Mouse (Mus musculus) hematopoietic stem cell, adult 5-6 weeks (primary cell): ENCODE measurements around the gene Rpl36. TPM values are rescaled to one million over a fixed set of nuclear protein-coding genes. Genes with fewer than 3 reads are reported as not detected.
A peak's percentile ranks its signal among the peaks of the same experiment; 100 is the strongest.
"Not testable (repeated sequence)": the region's sequence is repeated elsewhere in the genome, so short reads cannot be mapped to it uniquely, and the experiment has no call there.

Experiments
- ATAC-seq, 2 experiments: fragments of 125-278 bp in 1 of 2; replicated peaks in 1 of 2; 2 replicates each; pipeline ENCODE4 v1.8.0; 2016 to 2017; ENCODE audit warnings: inconsistent platforms in 2 of 2, mild to moderate bottlenecking in 2 of 2, moderate number of reproducible peaks in 2 of 2, low read depth in 1 of 2, moderate TSS enrichment in 1 of 2; ENCODE audit not compliant: low FRiP score in 2 of 2, poor library complexity in 2 of 2, severe bottlenecking in 2 of 2, insufficient read depth in 1 of 2, low TSS enrichment in 1 of 2
- total RNA-seq: library from RNA; stranded (forward); fragments of 172-1452, 232-1000 nt; gene quantifications from 2 replicates; pipeline ENCODE4 v1.2.3, GENCODE M21; 2017

The Rpl36 gene
- total RNA-seq, 1 experiment from 2014 or later: 2,030 TPM

DNA sequence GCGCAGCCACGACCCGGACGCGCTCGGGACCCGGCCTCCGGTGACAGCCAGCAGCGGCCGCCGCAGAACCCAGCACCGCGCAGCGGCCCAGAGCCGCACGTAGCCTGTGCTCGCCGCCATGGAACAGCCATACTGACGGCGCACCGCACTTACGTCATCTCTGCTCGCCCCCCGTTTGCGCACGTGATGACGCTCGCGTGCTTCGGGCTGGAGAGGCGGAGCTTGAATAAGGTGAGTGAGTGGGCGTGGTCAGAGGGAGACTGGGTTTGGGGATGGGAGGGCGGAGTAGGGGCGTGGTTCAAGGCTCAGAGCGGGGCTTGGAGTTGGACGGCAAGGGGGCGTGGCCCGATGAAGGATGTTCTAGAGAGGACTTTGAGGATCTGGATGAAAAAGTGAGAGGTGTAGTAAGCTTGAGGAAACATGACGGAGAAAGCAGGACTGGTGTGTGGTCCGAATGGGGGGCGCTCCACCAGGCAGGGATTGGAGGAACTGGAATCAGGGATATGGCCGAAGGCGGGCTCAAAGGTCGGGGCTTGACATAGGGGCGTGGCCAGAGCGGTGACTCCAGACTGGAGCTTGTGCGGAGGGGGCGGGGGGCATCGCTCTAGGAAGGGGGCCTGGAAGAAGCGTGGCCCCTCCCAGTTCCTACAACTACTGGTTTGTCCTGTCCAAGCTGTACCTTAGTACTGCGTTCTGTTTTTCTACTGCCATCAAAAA lies 13.7 kb downstream of the Rpl36 start, which contains the start of gene Lonp1:
TSS of gene Lonp1 (minus strand) at position 134 of the 717 bp plus-strand sequence.
- peak; percentile 91 to 92 for ATAC-seq

DNA sequence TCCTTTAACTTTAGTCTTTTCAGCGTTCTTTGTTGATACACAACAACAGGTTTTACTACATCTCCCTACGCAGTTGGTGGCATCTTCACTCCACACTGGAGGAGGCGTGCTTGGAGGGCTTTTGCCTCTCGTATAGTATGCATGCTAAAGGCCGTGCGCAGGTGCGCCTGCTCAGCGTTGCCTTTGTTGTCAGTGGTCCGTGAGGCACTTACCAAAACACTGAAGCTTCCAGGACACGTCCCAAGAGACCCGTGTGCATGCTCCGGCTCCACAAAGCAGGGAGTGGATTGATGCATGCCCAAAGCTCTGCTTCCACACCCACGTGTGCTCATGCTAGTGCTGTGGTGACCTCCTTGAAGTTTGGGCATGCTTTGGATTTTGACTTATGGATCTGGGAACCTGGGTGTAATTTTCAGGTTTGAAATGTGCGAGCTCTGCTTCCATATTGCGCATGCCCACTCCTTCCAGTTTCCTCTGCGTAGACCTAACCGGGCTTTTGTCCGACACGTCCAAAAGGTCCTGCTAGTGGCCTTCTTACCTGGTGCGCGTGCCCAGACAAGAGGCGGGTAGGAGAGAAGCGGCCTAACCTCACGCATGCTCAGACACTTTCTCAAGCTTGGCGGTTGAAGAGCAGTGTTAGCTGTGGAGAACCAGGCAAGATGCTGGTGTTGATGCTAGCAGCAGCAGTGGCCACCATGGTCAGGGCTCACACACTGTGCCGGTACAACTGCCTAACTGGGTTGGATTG lies 14.5 kb downstream of the Rpl36 start, which contains the start of gene Catsperd:
TSS of gene Catsperd (plus strand) at position 614 of the 748 bp plus-strand sequence.
- peak in 1 of 2 experiments; percentile 13; a peak in 1 of 4 replicates for ATAC-seq

DNA sequence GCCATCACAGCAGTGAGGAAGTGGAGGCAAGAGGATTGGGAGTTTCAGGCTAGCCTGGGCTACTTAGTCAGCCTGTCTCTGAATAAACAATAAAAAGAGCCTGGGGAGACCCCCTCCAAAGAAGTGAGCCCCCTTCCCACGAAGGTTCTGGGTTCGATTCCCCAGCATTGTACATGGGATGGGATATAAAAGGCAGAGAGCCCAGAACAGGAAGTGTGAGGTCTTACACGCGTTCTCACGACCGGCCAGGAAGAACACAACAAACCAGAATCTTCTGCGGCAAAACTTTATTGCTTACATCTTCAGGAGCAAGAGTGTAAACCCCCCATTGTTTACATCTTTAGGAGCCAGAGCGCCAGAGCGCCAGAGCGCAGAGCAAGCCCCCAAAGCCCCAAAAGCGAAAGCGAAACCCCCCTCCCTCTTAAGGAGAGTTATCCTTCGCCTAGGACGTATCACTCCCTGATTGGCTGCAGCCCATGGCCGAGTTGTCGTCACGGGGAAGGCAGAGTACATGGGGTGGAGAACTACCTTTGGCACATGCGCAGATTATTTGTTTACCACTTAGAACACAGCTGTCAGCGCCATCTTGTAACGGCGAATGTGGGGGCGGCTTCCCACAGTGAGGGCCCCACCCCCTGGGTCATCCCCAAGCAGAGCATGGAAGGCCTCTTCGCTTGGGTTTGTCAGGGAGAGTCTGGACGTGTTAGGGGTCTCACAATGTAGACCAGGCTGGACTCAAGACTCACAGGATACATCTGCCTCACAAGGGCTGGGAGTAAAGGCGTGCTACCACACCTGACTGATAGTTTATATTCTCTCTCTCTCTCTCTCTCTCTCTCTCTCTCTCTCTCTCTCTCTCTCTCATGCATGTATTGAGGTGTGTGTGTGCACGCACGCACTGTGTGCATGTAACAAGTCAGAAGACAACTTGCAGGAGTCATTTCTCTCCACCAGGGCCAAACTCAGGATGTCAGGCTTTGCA lies 16.9 kb downstream of the Rpl36 start:
- not testable (repeated sequence) for ATAC-seq

DNA sequence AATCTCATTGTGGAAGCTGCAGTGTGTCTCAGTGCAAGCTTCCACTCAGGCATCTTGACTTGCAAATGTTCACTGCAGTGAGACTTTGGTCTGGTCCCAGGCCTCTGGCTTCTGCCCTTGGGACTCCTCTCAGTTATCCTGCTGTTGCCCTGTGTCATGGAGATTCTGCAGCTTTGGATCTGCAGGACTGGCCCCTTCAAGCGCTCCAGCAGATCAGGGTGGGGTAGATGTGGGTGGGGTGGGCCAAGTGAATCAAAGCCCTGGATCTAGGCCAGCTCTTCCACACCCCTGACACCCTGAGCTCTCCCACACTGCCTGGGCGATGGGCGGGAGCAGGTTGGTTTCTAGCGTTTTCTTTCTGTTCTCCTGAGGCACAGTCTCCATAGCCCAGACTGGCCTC lies 18.6 kb downstream of the Rpl36 start:
- no peak for ATAC-seq

DNA sequence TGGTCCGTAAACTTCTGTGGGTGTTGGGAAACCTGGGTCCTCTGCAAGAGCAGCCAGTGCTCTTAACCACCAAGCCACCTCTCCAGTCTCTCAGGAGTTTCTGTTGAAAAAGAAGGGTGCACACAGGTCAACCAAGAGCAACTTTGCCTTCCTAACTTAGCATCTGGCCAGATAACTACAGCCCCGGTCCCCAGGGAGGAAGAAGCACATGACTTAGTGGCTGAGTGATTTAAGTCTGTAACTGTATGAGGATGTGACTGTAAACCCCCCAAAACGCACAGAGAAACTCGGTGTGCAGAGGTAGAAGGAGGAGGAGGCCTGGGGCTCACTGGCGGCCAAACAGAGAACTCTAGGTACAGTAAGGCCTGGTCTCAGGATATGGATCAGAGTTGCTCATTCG lies 20.8 kb downstream of the Rpl36 start:
- ATAC-seq: no peak

DNA sequence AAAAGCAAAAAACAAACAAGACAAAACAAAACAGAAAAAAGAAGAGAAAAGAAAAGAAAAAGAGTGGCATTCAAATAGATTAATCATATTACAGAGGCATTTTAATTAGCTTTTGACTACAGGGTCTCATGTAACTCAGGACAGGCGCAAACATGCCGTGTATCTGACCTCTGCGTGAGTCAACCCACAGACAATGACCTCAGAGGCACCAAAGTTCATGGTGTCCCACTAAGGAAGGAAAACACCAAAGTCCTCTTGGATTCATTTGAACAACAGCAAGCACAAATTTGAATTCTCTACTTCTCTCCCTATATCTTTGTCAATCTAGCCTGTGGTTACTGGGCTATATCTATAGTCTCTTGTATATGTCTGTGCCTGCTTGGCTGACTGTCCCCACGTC lies 30.0 kb downstream of the Rpl36 start:
- ATAC-seq: no peak

DNA sequence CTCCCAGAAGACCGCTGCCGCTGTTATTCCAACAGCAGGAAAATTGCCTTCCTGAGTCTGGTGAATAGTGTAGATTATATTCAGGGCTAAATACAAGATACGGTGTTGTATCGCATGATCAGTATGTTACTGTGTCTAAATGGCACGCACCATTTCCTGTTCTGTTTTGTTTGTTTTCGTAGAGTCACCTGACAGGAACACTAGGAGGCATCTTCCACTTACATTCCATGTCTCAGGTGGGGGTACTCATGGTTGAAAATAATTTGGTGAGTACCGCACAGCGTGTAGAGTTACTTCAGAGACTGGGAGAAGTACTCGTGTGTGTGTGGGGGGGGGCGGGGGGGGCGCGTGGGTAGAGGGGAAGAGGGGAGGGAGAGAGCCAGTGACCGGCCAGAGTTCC lies 34.3 kb downstream of the Rpl36 start:
- ATAC-seq: no peak

DNA sequence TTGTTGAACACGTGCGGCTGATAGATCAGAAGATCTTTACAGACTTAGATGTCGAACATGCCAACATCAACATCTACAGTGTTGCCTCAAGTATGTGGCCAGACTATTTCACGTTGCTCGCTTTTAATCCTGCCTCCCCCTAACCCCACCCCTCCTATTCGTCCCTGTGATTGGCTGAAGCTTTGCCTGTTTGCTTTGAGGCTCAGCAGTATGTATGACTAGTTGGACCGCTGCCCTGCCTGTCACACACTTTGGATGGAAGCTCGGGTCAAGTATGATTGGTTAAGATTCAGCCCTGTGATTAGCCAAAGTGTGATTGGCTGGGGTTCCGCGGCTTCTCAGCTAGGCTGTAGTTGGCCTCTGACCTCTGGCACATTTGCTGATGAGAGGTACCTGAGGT lies 38.6 kb downstream of the Rpl36 start:
- ATAC-seq: 0 out of 4 replicates have a peak, but pooled peaks of 1 of the 2 experiments have one; percentile 15

DNA sequence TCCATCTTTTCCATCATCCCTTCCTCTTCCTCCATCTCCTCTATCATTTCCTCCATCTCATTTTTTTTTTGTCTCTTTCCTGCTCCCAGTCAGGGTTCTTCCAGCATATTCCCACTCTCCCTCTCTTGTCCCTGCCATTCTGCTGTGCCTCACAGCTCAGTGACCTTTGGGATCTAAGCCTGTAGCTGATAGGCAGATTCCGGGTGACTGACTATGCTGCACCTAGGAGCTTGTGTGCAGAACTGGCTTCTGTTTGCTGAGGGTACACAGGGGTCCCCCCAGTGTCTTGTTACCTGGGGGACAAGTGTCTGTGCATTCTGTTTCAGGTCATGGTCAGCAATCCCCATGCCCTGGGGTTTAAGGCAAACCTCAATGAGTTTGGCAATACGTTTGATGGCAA lies 41.6 kb downstream of the Rpl36 start:
- no peak for ATAC-seq

DNA sequence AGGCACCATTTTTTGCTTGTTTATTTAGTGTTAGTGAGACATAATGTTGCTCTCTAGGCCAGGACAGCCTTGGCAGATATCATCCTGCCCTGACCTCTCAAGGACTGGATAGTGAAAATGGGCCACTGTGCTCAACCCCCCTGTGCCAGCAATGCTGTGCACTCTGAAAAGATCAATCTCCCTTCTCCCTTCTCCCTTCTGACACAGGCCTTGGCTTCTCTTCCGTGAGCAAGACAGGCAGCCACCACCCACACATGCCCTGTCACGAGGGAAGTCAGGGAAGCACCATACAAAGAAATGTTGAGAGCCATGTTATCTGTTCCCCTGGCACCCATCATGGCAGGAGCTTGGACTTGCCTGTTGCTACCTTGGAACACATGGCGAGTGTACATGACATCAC lies 42.1 kb downstream of the Rpl36 start:
- no peak for ATAC-seq

DNA sequence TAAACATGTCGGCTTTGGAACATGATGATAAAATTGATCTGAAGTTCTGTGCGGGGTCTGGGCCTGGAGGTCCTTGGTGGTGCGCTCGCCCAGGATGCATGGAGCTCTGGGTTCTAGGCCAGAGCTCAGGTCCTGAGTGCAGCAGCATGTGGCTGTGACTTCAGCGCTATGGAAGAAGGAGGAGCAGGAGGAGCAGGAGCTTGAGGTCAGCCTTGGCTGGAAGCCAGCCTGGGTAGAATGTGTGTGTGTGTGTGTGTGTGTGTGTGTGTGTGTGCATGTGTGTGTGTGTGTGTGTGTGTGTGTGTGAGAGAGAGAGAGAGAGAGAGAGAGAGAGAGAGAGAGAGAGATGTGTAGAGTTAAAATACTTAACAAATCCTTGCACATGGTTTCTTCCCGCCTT lies 43.0 kb downstream of the Rpl36 start:
- ATAC-seq: no peak

DNA sequence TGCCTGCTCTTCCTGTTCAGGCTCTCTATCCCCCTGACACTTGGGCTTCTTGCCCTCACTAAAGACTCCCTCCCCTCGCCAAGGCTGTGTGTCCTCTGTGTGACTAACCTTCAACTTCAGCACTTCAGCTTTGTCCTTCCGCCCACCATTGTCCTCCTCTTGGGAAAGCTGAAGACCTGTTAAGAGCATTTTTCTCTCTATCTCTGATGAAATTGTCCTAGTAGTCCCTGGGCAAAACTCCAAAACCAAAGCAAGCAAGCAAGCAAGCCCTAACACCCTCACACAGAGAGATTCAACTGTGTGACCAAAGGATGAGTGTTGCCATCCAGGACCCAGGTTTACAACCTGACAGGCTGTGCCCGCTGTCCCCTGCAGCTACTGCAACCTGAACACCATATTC lies 50.4 kb downstream of the Rpl36 start:
- ATAC-seq: no peak

Other genes starting within 250 kb of the Rpl36 start
- gene Ptprs, start 136.9 kb upstream of the Rpl36 start, total RNA-seq: 67.9 and 85.5 TPM in 2 replicates
- not detected in 2 replicates for gene Znrf4, start 101.0 kb upstream of the Rpl36 start, total RNA-seq
- gene Gm20219, start 59.0 kb upstream of the Rpl36 start, total RNA-seq: 0.20 TPM in 1 of 2 replicates, not detected in the other
- 94.2 and 95.1 TPM in 2 replicates for gene Safb2, start 28.8 kb upstream of the Rpl36 start, total RNA-seq
- 65.8 and 86.0 TPM in 2 replicates for gene Safb, start 28.6 kb upstream of the Rpl36 start, total RNA-seq
- gene 2410015M20Rik, start 3.6 kb upstream of the Rpl36 start, total RNA-seq: 65.5 and 76.1 TPM in 2 replicates
- 53.7 and 57.4 TPM in 2 replicates for gene Lonp1, start 13.5 kb downstream of the Rpl36 start, total RNA-seq
- 0.75 TPM in 1 of 2 replicates, not detected in the other for gene Catsperd, start 14.7 kb downstream of the Rpl36 start, total RNA-seq
- gene Ranbp3, start 59.9 kb downstream of the Rpl36 start, total RNA-seq: 51.9 and 53.5 TPM in 2 replicates
- 42.8 and 67.8 TPM in 2 replicates for gene Ndufa11, start 104.4 kb downstream of the Rpl36 start, total RNA-seq
- gene Vmac, start 104.6 kb downstream of the Rpl36 start, total RNA-seq: 12.5 and 12.9 TPM in 2 replicates
- not detected in 2 replicates for gene Nrtn, start 144.1 kb downstream of the Rpl36 start, total RNA-seq
- 21.0 and 26.2 TPM in 2 replicates for gene Dus3l, start 151.3 kb downstream of the Rpl36 start, total RNA-seq
- 1.4 TPM in 1 of 2 replicates, not detected in the other for gene Prr22, start 156.8 kb downstream of the Rpl36 start, total RNA-seq
- gene Rfx2, start 217.6 kb downstream of the Rpl36 start, total RNA-seq: 5.0 and 5.1 TPM in 2 replicates